Mouse (Mus musculus): ENCODE measurements at regions not wholly inside any gene's neighbourhood (a gene's known extent, or its start where the extent isn't known, plus 50 kb on each side); places are given as distances from the start of the nearest gene placed in this dataset.

GRCm38 (mm10) chr3:148762541-148763225 lies 227.7 kb downstream of the Adgrl2 start:
- peak; percentile 80 for ATAC-seq (replicated peaks; ENCODE audit: insufficient number of reproducible peaks, low FRiP score, low TSS enrichment, poor library complexity, severe bottlenecking)

GRCm38 (mm10) chr3:148761586-148761985 lies 228.8 kb downstream of the Adgrl2 start:
- no peak for ATAC-seq (replicated peaks; ENCODE audit: insufficient number of reproducible peaks, low FRiP score, low TSS enrichment, poor library complexity, severe bottlenecking)

GRCm38 (mm10) chr3:148759500-148759899 lies 230.9 kb downstream of the Adgrl2 start:
- ATAC-seq (replicated peaks; ENCODE audit: insufficient number of reproducible peaks, low FRiP score, low TSS enrichment, poor library complexity, severe bottlenecking): no peak

GRCm38 (mm10) chr3:148746234-148746633 lies 244.1 kb downstream of the Adgrl2 start:
- ATAC-seq (replicated peaks; ENCODE audit: insufficient number of reproducible peaks, low FRiP score, low TSS enrichment, poor library complexity, severe bottlenecking): no peak

DNA sequence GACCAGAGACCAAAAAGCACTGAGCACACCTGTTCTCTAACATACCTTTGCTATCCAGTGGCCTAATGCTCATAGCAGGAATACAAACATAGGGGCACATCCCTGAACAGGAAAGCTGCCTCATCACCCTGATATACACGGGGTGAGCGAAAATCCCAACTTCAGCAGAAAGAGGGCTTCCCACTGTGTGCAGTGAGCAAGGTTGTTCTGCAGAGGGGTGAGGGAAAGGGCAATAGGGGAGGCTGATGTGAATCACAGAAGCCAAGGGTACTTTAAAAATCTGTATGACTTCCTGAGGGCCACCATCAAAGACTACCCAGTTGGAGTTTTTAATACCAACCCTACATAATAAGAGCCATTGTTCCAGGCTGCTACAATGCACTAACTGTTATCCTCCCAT lies 245.7 kb downstream of the Adgrl2 start:
- no peak for ATAC-seq (replicated peaks; ENCODE audit: insufficient number of reproducible peaks, low FRiP score, low TSS enrichment, poor library complexity, severe bottlenecking)

GRCm38 (mm10) chr3:148734194-148734749 lies 256.1 kb downstream of the Adgrl2 start:
- no peak for ATAC-seq (replicated peaks; ENCODE audit: insufficient number of reproducible peaks, low FRiP score, low TSS enrichment, poor library complexity, severe bottlenecking)

DNA sequence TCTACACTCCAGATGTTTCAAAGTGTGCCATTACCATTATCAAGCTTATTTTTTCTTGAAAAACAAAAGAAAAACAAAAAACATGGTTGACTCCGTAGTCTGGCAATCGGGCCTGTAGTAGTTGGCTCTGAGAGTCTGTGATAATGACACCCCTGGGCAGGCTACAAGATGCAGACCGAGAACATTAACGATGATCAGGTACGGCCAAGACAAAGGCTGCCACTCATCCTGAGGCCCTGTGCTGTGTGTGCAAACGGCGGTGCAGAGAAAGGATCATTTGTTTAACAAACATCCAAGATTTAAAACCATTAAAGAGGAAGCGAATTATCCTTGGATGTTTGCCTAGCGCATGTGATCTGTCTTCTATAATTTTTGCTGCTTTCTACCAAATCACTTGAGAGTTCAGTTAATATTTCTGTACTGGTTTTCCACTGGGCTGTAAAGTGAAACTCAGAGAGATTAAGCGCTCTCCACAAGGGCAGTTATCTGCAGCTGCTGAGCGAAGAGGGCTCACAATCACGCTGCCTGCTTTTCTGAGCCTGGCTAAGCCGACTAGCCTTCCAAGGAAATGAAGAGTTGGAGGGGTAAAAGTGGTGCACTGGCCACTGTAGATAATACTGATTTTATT lies 257.0 kb downstream of the Adgrl2 start:
- no peak for ATAC-seq (replicated peaks; ENCODE audit: insufficient number of reproducible peaks, low FRiP score, low TSS enrichment, poor library complexity, severe bottlenecking)

- no peak for ATAC-seq (replicated peaks; ENCODE audit: insufficient number of reproducible peaks, low FRiP score, low TSS enrichment, poor library complexity, severe bottlenecking)
Measured at GRCm38 (mm10) chr3:148731436-148731835, 258.9 kb downstream of the Adgrl2 start.

DNA sequence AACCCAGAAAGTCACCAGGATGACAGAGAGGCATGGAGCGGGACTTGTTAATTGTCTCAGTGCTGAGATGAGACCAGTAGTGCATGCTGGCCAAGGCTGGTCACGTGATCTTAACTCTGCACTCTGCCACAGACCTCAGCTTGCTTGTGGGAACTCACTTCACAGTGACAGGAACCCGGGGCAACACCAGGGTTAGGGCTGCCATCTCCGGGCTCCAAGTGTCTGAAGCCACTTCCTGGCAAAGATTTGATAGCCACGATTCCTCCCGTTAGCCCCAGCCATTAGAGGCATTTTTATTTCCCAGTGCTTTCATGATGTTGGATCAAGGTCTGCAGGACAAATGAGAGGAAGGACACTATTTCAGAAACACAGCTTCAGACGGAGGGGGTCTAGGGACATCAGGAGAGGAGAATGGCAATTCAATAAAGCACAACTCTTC lies 261.1 kb downstream of the Adgrl2 start:
- ATAC-seq (replicated peaks; ENCODE audit: insufficient number of reproducible peaks, low FRiP score, low TSS enrichment, poor library complexity, severe bottlenecking): peak; percentile 84

- ATAC-seq (replicated peaks; ENCODE audit: insufficient number of reproducible peaks, low FRiP score, low TSS enrichment, poor library complexity, severe bottlenecking): no peak
Measured at GRCm38 (mm10) chr3:148728513-148729241, 261.7 kb downstream of the Adgrl2 start.

DNA sequence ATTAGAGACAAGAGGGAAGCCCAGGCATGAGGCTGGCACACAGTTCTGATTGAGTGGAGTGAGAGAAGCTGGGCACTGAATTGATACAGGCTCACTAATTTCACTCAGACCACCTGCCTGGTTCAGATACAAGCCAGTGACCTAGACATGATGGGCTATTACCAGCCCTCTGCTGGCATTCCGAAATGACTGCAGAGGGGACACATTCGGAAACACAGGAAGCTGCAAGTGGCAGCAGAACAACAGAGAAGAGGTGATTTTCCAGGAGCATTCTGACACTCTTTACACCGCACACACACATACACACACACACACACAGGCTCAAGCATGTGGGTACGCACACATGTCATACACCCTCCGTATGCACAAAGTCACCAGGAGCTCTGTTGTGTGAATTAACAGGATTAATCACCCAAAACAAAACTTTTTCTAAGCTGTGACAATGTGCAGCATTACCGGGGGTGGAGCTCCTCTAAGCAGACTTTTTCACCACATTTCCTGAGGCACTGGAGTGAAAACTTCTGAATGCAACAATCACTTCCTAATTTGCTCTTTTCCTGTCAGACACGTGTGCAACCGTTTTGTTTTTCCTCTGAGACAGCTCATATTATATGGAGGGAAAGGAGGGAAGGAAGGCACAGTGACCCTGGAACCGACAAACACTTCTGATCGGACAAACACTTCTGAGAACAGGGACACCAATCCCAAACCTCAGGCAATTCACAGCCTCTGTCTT lies 263.6 kb downstream of the Adgrl2 start:
- ATAC-seq (replicated peaks; ENCODE audit: insufficient number of reproducible peaks, low FRiP score, low TSS enrichment, poor library complexity, severe bottlenecking): 0 out of 2 replicates have a peak, but pooled peaks have one; percentile 18

DNA sequence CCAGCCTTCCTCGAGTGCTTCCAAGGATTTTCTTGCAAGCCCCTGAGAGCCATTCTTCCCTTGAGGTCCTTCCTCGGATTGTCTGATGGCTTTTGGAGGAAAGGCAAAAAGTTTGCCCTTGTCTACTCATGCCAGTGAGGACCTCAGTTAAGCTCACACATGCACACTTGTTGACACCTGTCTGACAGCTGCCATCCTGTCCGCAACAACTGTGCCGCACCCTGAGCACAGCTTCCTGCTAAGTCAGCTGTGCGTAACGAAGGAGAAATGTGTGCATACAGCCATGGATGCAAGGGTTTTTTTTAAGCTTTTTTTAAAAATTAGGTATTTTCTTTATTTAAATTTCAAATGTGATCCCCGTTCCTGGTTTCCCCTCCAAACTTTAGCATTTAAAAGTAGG lies 293.8 kb downstream of the Adgrl2 start:
- no peak for ATAC-seq (replicated peaks; ENCODE audit: insufficient number of reproducible peaks, low FRiP score, low TSS enrichment, poor library complexity, severe bottlenecking)

DNA sequence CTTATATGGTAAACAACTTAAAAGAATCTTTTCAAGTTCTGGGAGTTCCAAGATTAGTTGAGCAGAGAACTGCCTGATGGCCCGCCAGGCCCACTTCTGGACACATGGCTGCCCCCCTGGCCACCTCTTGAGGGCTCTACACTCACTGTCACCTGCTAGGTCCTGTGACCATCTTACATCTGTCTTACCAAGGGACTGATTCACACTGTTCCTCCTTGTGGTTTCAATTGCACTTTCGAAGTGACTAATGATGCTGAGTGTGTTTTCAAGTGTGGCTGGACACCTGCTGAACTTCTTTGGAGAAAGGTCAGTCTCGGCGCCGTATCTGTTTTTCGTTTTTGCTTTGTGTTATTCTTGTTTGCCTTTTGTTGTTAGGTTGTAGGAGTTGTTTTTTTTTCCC lies 294.9 kb downstream of the Adgrl2 start:
- peak; percentile 86 for ATAC-seq (replicated peaks; ENCODE audit: insufficient number of reproducible peaks, low FRiP score, low TSS enrichment, poor library complexity, severe bottlenecking)

- no peak for ATAC-seq (replicated peaks; ENCODE audit: insufficient number of reproducible peaks, low FRiP score, low TSS enrichment, poor library complexity, severe bottlenecking)
Measured at GRCm38 (mm10) chr3:148683181-148683580, 307.2 kb downstream of the Adgrl2 start.

DNA sequence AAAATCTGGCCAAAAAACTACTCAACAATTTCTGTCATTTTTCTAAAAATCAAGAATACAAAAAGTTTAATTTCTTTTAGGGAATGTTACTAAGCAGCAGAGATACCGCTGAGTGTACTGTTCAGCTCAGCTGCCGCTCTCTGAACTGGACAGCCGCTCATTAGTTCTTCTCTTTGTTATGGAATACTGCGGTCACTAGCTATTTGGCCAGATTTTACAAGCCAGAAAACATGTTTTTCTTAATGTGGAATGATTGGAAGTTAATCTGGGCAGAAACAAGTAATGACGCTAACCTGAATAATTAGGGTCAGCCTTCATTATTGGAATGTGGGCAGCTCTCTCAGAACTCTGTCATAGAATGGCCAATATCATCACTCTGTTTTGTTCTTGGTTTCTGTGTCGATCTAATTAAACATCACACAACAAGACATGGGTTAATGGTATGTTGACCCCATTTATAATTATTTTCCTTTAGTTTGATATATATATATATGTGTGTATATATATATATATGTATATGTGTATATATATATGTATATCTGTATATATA lies 307.8 kb downstream of the Adgrl2 start:
- no peak for ATAC-seq (replicated peaks; ENCODE audit: insufficient number of reproducible peaks, low FRiP score, low TSS enrichment, poor library complexity, severe bottlenecking)

- ATAC-seq (replicated peaks; ENCODE audit: insufficient number of reproducible peaks, low FRiP score, low TSS enrichment, poor library complexity, severe bottlenecking): no peak
Measured at GRCm38 (mm10) chr3:148681186-148681585, 309.2 kb downstream of the Adgrl2 start.

GRCm38 (mm10) chr3:148680737-148681136 lies 309.6 kb downstream of the Adgrl2 start:
- no peak for ATAC-seq (replicated peaks; ENCODE audit: insufficient number of reproducible peaks, low FRiP score, low TSS enrichment, poor library complexity, severe bottlenecking)

GRCm38 (mm10) chr3:148680086-148680485 lies 310.3 kb downstream of the Adgrl2 start:
- ATAC-seq (replicated peaks; ENCODE audit: insufficient number of reproducible peaks, low FRiP score, low TSS enrichment, poor library complexity, severe bottlenecking): no peak

DNA sequence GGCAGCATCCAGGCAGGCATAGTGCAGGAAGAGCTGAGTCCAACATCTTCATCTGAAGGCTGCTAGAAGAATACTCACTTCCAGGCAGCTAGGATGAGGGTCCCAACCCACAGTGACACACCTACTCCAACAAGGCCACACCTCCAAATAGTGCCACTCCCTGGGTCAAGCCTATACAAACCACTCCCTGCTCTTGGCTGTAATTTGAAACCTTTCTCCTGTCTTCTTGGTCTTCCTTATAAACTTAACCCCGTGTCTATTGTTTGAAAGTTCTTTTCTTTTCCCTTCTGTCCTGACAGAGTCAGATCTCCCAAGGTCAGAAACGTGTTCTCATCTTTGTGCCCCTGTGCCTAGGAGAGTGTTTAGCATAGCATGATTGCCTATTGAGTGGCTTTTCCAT lies 311.2 kb downstream of the Adgrl2 start:
- ATAC-seq (replicated peaks; ENCODE audit: insufficient number of reproducible peaks, low FRiP score, low TSS enrichment, poor library complexity, severe bottlenecking): no peak

Measured in monocyte, adult 5-6 weeks (primary cell).